Mouse (Mus musculus): ENCODE measurements at regions not wholly inside any gene's neighbourhood (a gene's known extent, or its start where the extent isn't known, plus 50 kb on each side); places are given as distances from the start of the nearest gene placed in this dataset.

GRCm38 (mm10) chr1:155472112-155472955 is 55.1 kb upstream of the Xpr1 start:
- Histone ChIP-seq H3K4me2 (ENCODE audit: low read length) (no peak overlapping the region), H3K36me3 (ENCODE audit: control insufficient read depth, insufficient read depth, low read length) (no peaks in the 10 kb centered on the region), H3K9ac (ENCODE audit: low read length) (no peak overlapping the region), H3K27ac (ENCODE audit: low read depth, low read length) (no peak overlapping the region), H3K4me3 (ENCODE audit: low read depth, low read length) (no peak overlapping the region), H3K9me3 (replicated peaks; ENCODE audit: control insufficient read depth, low read length) (no peaks in the 10 kb centered on the region), H3K4me1 (ENCODE audit: control insufficient read depth, insufficient read depth, low read length) (no peaks in the 10 kb centered on the region; the same call in 1 of the 2 replicates), H3K27me3 (replicated peaks; ENCODE audit: control insufficient read depth, insufficient read depth, low read length) (no peaks in the 10 kb centered on the region)
- no peak for ATAC-seq
- DNase-seq (ENCODE audit: low spot score): no peak
- 70% methylated on average over 11 of the region's 11 CpGs for WGBS

- no peaks in the 10 kb centered on the region; the same call in 1 of the 2 replicates for H3K4me1 ChIP-seq (ENCODE audit: control insufficient read depth, insufficient read depth, low read length)
- no peak overlapping the region for H3K9ac ChIP-seq (ENCODE audit: low read length)
- no peak overlapping the region for H3K4me3 ChIP-seq (ENCODE audit: low read depth, low read length)
- ATAC-seq: no peak
- H3K36me3 ChIP-seq (ENCODE audit: control insufficient read depth, insufficient read depth, low read length): no peaks in the 10 kb centered on the region
- H3K27me3 ChIP-seq (replicated peaks; ENCODE audit: control insufficient read depth, insufficient read depth, low read length): no peaks in the 10 kb centered on the region
- 23% methylated on average over 5 of the region's 5 CpGs for WGBS
- no peak overlapping the region for H3K27ac ChIP-seq (ENCODE audit: low read depth, low read length)
- no peaks in the 10 kb centered on the region for H3K9me3 ChIP-seq (replicated peaks; ENCODE audit: control insufficient read depth, low read length)
- H3K4me2 ChIP-seq (ENCODE audit: low read length): no peak overlapping the region
- DNase-seq (ENCODE audit: low spot score): no peak
Measured at GRCm38 (mm10) chr1:155472956-155473646, 55.9 kb upstream of the Xpr1 start.

GRCm38 (mm10) chr1:155474973-155475372 is 57.8 kb upstream of the Xpr1 start:
- WGBS: 31% methylated on average over 2 of the region's 2 CpGs
- Histone ChIP-seq H3K9ac (ENCODE audit: low read length) (no peak overlapping the region), H3K27ac (ENCODE audit: low read depth, low read length) (no peak overlapping the region), H3K4me3 (ENCODE audit: low read depth, low read length) (no peak overlapping the region), H3K4me2 (ENCODE audit: low read length) (no peak overlapping the region), H3K27me3 (replicated peaks; ENCODE audit: control insufficient read depth, insufficient read depth, low read length) (no peaks in the 10 kb centered on the region), H3K9me3 (replicated peaks; ENCODE audit: control insufficient read depth, low read length) (no peaks in the 10 kb centered on the region), H3K36me3 (ENCODE audit: control insufficient read depth, insufficient read depth, low read length) (no peaks in the 10 kb centered on the region), H3K4me1 (ENCODE audit: control insufficient read depth, insufficient read depth, low read length) (no peaks in the 10 kb centered on the region; the same call in 1 of the 2 replicates)
- ATAC-seq (no peak), DNase-seq (ENCODE audit: low spot score) (no peak)

- DNase-seq (ENCODE audit: low spot score): no peak
- ATAC-seq: no peak
- Histone ChIP-seq H3K4me1 (ENCODE audit: control insufficient read depth, insufficient read depth, low read length) (no peaks in the 10 kb centered on the region; the same call in 1 of the 2 replicates), H3K9ac (ENCODE audit: low read length) (no peak overlapping the region), H3K36me3 (ENCODE audit: control insufficient read depth, insufficient read depth, low read length) (no peaks in the 10 kb centered on the region), H3K4me2 (ENCODE audit: low read length) (no peak overlapping the region), H3K27me3 (replicated peaks; ENCODE audit: control insufficient read depth, insufficient read depth, low read length) (no peaks in the 10 kb centered on the region), H3K27ac (ENCODE audit: low read depth, low read length) (no peak overlapping the region), H3K4me3 (ENCODE audit: low read depth, low read length) (no peak overlapping the region), H3K9me3 (replicated peaks; ENCODE audit: control insufficient read depth, low read length) (no peaks in the 10 kb centered on the region)
- 92% methylated on average over 3 of the region's 3 CpGs for WGBS
Measured at GRCm38 (mm10) chr1:155476237-155476636, 59.0 kb upstream of the Xpr1 start.

- 44% methylated on average over 9 of the region's 9 CpGs for WGBS
- Histone ChIP-seq H3K9me3 (replicated peaks; ENCODE audit: control insufficient read depth, low read length) (no peaks in the 10 kb centered on the region), H3K4me3 (ENCODE audit: low read depth, low read length) (no peak overlapping the region), H3K27me3 (replicated peaks; ENCODE audit: control insufficient read depth, insufficient read depth, low read length) (no peaks in the 10 kb centered on the region), H3K27ac (ENCODE audit: low read depth, low read length) (no peak overlapping the region), H3K9ac (ENCODE audit: low read length) (no peak overlapping the region), H3K4me2 (ENCODE audit: low read length) (0 out of 2 replicates have a peak overlapping the region, but pooled peaks have one; percentile 1), H3K36me3 (ENCODE audit: control insufficient read depth, insufficient read depth, low read length) (no peaks in the 10 kb centered on the region), H3K4me1 (ENCODE audit: control insufficient read depth, insufficient read depth, low read length) (peaks cover 18% of the 10 kb centered on the region)
- DNase-seq (ENCODE audit: low spot score) (no peak), ATAC-seq (no peak)
Measured at GRCm38 (mm10) chr1:155482148-155482547, 64.9 kb upstream of the Xpr1 start.

GRCm38 (mm10) chr1:155482760-155483159 is 65.5 kb upstream of the Xpr1 start:
- Histone ChIP-seq H3K27me3 (replicated peaks; ENCODE audit: control insufficient read depth, insufficient read depth, low read length) (no peaks in the 10 kb centered on the region), H3K27ac (ENCODE audit: low read depth, low read length) (no peak overlapping the region), H3K36me3 (ENCODE audit: control insufficient read depth, insufficient read depth, low read length) (no peaks in the 10 kb centered on the region), H3K9me3 (replicated peaks; ENCODE audit: control insufficient read depth, low read length) (no peaks in the 10 kb centered on the region), H3K4me1 (ENCODE audit: control insufficient read depth, insufficient read depth, low read length) (peaks cover 18% of the 10 kb centered on the region), H3K9ac (ENCODE audit: low read length) (no peak overlapping the region), H3K4me2 (ENCODE audit: low read length) (no peak overlapping the region), H3K4me3 (ENCODE audit: low read depth, low read length) (no peak overlapping the region)
- no peak for ATAC-seq
- 70% methylated on average over 5 of the region's 5 CpGs for WGBS
- DNase-seq (ENCODE audit: low spot score): no peak

- no peaks in the 10 kb centered on the region for H3K27me3 ChIP-seq (replicated peaks; ENCODE audit: control insufficient read depth, insufficient read depth, low read length)
- 80% methylated on average over 7 of the region's 7 CpGs for WGBS
- peaks cover 22% of the 10 kb centered on the region for H3K4me1 ChIP-seq (ENCODE audit: control insufficient read depth, insufficient read depth, low read length)
- no peak overlapping the region for H3K4me2 ChIP-seq (ENCODE audit: low read length)
- no peak overlapping the region for H3K27ac ChIP-seq (ENCODE audit: low read depth, low read length)
- H3K9me3 ChIP-seq (replicated peaks; ENCODE audit: control insufficient read depth, low read length): no peaks in the 10 kb centered on the region
- no peak overlapping the region for H3K4me3 ChIP-seq (ENCODE audit: low read depth, low read length)
- no peaks in the 10 kb centered on the region for H3K36me3 ChIP-seq (ENCODE audit: control insufficient read depth, insufficient read depth, low read length)
- no peak overlapping the region for H3K9ac ChIP-seq (ENCODE audit: low read length)
- no peak for ATAC-seq
- no peak for DNase-seq (ENCODE audit: low spot score)
Measured at GRCm38 (mm10) chr1:155483693-155484092, 66.5 kb upstream of the Xpr1 start.

GRCm38 (mm10) chr1:155487796-155488195 is 70.1 kb upstream of the Acbd6 start:
- H3K27ac ChIP-seq (ENCODE audit: low read depth, low read length): peak overlapping the region; percentile 87; the same call in 1 of the 2 replicates
- no peak overlapping the region for H3K9ac ChIP-seq (ENCODE audit: low read length)
- ATAC-seq: no peak
- WGBS: 84% methylated on average over 6 of the region's 6 CpGs
- H3K36me3 ChIP-seq (ENCODE audit: control insufficient read depth, insufficient read depth, low read length): no peaks in the 10 kb centered on the region
- H3K4me3 ChIP-seq (ENCODE audit: low read depth, low read length): no peak overlapping the region
- no peaks in the 10 kb centered on the region for H3K27me3 ChIP-seq (replicated peaks; ENCODE audit: control insufficient read depth, insufficient read depth, low read length)
- H3K4me1 ChIP-seq (ENCODE audit: control insufficient read depth, insufficient read depth, low read length): peaks cover 37% of the 10 kb centered on the region
- no peak overlapping the region for H3K4me2 ChIP-seq (ENCODE audit: low read length)
- no peaks in the 10 kb centered on the region for H3K9me3 ChIP-seq (replicated peaks; ENCODE audit: control insufficient read depth, low read length)
- no peak for DNase-seq (ENCODE audit: low spot score)
